Mouse (Mus musculus) common myeloid progenitor, adult 5-6 weeks (primary cell): ENCODE measurements at regions not wholly inside any gene's neighbourhood (a gene's known extent, or its start where the extent isn't known, plus 50 kb on each side); places are given as distances from the start of the nearest gene placed in this dataset.
A peak's percentile ranks its signal among the peaks of the same experiment; 100 is the strongest.

Experiments used
- ATAC-seq: replicated peaks from 2 replicates; pipeline ENCODE4 v1.8.0; 2016; ENCODE audit warnings: low read depth, mild to moderate bottlenecking, moderate TSS enrichment, inconsistent platforms; ENCODE audit not compliant: poor library complexity, severe bottlenecking

DNA sequence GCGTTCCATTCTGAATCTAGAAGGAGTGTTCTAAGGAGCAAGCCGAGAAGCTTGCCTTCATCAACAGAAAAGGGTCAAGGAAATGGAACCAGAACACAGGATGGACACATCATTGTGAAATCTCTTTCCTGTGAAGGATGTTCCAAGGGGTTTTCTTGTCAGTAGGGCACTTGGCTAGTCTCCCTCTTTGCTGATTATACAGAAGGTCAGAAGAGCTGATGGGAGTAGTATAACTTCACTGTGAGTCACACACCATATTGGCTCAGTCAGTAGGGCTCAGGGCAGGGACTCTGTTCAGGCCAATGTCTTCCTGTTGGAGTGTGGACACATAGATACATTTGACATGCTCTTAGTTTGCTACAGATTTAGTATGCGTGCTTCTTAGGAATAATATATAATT, 433.5 kb upstream of the Id2 start:
- no peak for ATAC-seq

DNA sequence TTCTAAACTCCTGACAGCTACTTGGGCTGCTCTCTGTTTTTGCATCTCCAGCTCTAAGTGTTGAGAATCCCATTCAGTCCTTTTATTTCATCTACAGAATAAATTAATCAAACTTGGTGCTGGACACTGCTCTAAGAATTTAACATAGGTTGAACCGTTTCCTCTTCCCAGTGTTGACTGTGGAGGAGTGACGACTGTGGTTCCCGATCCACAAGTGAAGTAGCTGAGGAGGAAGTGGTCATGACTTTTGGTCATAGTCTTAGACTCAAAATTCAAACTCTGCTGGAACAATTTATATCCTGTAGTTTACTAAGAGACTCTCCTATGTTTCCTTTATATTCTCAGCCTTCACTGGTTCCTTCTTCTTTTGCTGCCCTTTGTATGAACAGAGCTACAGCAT, 432.6 kb upstream of the Id2 start:
- 0 out of 2 replicates have a peak, but pooled peaks have one; percentile 18 for ATAC-seq

DNA sequence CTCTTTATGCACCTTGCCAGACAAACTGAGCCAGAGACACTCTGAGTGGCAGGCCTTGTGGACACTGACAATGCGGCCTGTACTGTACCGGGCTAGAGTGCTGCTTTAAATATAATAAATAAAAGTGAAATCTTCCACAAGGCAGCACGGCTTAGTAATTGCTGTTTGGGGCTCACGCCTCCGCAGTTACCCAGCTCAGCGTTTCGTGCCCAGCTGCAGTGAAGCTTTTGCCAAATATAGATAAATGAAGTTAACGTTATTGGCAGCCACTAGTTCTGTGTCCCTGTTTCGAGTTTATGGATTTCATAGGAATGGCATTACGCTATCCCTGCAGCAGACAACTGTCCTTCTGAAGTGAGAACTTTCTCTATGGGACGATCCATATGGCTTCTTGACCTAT, 429.7 kb upstream of the Id2 start:
- no peak for ATAC-seq

DNA sequence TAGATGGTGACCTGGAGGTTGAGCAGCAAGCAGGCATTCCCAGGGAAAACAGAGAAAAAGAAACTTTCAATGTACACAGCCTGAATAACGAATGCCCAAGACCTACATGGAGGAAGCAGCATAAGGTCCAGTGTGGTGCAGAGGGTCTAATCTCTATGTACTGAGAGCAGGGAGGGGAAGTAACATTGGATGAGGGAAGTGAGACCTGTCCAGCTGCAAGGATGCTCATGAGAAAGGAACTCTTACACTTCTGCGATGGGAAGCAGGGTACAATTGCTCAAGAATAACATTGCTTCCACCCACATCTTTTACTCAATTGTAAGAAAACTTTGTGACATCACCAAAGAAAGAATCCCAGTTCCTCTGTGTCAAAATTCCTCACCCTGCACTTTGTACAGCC, 419.8 kb upstream of the Id2 start:
- peak; percentile 90 for ATAC-seq

DNA sequence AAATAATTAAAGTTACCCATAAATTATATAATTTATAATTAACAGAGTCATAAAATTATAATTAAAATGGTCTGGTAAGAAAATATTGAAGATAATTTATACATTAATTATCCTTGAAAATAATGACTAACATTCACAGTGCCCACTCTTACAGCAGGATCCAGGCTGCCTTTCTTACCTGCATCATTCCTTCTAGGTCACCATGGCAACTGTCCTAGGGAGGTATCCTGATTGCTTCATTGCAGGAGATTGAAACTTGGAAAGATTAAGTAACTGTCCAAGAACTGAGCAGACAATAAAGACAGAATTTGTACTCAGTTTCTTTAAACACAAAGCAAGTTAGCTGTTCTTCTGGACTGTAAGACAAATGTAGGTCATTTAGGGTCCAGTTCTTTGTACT, 416.7 kb upstream of the Id2 start:
- ATAC-seq = no peak

DNA sequence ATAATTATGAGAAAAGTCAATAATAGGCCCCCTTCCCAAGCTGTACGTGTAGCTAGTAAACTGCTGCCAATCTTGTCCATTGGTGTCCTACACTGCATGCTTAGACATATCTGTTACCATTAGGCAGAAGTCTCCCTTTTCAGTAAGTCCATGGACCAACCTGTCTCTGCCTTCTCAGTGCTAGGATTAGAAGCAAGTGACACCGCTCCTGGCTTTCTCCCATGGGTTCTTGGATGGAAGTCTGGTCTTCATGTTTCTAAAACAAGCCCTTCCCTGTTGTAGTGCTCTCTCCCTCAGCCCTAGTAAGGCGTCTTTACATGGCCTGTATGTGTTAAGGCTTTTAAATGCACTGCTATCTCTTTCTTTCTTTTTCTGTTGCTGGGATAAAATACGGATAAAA, 412.7 kb upstream of the Id2 start:
- ATAC-seq = no peak

DNA sequence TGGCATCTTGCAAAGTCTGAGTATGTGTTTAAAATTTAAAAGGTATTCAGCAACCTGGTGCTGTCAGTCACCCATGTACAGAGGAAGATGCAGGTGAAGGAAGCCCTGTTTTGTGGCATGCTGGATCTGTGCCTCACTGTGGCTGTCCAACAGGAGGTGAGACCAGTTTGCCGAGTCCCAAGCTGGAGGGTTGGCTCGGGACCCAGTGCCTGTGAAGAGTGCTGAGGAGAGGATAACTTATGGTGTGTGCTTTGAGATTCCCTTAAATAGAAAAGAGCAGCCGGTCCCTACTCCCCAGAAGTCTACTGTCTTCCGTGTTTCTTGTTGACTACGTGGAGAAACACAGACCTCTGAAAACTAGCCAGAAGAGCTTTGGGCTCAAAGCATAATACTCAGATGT, 396.3 kb upstream of the Id2 start:
- no peak for ATAC-seq

DNA sequence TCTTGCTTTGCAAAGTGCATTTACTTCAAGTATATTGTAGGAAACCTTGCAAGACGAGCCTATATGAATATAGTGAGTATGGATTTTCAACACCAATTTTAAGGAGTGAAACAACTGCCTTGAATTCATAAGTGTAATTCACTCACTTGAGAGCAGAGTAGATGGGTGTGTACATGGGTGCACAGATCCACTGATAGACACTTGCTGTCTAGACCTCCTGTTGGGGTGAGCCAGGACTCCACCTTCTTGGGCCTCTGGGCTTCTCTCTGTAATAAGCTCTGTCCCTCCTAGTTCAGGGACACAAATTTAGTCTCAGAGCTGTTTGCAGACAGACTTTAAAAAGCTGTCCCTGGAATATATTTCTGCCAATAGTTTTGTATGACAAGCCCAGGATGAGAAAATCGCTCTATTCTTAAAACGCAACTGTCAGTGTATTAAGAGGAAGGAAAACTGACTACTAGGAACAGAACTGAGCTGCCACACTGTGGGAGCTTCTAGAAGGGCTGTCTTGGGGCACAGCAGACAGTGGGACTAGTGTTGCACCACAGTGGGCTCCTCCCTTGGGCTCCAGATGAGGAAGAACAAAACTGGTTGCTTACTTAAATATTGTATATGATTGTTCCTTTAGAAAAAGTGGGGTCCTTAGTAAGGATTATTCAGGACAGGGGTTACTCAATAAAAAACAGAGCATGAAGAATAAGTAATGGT, 395.7 kb upstream of the Id2 start:
- ATAC-seq = peak; percentile 69

DNA sequence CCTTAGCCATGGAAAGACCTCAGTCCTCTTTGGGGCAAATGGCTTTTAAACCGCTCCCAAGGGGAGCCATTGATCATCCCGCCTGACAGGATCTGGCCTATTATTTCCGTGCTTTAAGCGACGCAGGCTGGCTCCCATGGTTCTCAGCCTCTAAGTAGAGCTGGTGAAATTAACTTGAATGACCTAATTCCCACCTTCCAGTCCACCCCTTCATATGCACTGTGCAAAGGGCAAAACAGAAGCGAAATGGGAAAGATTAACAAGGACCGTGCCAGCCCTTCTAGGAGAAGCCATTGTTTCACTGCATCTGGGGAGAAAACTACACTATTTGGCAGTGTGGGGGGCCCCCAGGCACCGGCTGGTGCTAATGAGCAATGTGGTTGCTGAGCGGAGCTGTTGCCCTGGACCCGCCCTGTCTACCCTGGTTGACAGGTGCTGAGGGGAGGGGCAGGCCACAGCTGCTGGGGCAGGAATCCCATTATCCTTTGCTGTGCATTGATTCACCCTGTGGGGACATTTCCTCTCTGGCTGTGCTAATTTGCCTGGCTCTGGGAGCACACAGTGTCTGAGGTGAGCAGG, 378.3 kb upstream of the Id2 start:
- ATAC-seq = no peak

DNA sequence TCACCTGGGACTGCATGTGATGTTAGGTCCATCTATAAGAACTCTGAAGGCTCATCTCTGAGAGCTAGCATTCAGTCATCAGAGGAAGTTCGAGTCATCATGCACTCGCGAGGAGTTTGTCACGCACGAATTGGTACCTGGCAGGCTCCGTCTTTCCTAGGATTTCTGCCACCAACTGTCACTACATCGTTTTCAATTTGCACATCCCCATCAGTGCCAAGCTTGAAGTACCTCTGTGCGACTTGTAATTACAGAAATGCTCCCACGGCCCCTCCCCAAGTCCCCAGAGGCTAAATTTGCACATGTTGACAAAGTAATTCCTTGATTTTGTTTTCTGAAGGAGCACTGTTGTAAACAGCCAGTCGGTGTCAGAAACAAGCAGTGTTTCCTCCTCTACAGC, 372.2 kb upstream of the Id2 start:
- no peak for ATAC-seq

DNA sequence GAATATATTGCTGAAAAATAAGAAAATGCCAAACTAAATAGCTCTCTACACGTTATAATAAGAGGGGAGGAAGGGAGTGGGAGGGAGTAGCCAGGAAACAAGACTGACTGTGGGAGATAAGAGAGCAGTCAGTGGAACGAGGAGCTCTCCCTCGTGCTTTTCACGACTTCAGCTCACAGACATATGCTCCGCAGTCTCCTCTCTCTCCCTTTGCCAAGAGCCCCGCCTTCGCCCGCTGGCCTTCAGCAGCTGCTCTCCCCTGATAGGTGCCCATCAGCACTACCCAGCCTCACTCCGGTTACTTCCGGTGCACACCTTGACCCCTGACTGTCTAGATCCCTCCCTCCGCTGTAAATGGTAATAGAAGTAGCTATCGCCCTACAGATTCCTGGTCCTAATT, 370.8 kb upstream of the Id2 start:
- peak; percentile 96 for ATAC-seq

DNA sequence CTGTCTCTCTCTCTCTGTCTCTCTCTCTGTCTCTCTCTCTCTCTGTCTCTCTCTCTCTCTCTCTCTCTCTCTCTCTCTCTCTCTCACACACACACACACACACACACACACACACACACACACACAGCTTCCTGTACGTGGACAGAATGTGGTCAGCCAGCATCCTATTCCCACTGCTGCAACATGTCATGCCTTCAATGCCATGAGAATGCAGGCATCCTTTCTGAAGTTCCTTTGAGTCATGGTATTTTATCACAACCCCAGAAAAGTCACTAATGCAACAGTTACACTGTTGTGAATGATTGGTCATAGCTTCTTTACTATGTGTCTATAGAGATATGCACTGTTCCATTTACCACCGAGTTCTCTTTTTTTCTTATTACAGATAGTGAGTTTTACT, 365.8 kb upstream of the Id2 start:
- ATAC-seq = peak; percentile 73

DNA sequence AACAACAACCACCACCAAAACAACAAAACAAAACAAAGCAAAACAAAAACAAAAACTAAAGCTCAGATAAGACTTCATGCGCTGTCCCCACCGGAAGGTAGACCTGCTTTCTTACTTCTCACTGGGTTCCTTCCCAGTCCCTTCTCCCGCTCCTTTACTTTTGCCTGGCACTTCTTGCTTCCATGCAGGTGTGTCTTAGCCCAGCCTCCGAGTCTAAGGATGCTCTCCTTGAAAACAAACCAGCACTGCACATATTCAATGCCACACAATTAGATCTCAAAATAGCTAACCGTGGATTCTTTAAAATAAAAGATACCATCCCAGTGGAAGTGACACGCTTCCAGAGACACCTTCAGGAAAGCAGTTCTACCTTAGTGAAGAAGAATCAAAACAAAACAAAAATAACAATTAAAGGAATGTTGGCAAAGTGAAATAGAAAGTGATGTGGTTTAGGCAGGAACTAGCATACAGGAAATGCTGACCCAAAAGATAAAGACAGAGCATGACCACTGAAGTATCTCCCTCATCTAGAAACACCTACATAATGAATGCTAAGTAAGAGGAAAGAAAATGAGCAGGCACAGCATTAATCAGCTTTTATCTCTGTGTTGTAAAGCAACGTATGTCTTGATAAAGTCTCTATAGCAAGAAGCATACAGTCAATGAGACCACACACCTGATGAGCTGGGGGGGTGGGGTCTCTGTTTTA, 358.5 kb upstream of the Id2 start:
- ATAC-seq = peak; percentile 88

DNA sequence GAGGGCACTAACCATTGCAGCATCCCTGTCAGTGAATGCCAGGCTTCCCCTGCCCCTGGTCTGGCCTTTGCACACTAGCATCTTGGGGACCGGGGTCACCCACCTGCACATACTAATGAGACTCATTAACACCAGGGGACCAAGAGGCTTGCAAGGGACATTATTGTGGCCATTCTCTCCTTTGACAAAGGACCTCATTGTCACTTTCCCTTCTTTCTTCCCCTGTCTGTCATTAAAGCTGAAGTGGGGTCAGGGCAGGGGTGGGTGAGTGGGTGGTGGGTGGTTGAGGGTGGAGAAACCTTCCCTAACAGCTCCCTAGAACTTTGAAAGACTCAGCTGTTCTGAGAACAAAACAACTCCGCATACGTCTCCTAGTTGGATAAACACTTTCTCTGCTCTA, 356.4 kb upstream of the Id2 start:
- ATAC-seq = no peak

DNA sequence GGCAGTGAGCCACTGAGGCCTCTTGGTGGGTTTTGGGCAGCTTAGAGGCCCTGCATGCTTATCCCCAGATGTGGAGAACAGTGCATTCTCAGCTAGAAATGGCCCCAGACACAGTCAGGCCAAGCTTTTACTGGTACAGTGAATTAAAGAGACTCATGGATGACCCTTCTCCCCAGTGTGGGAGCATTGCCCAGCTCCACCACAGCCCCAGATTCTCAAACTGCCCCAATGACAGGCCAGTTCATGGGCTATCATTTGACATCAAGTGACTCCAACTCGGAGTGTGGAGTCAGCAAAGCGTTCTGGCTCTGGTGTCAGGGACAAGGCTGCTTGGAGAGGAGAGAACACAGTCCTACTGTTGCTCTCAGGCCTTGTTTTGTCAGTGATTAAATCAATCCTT, 354.2 kb upstream of the Id2 start:
- no peak for ATAC-seq

DNA sequence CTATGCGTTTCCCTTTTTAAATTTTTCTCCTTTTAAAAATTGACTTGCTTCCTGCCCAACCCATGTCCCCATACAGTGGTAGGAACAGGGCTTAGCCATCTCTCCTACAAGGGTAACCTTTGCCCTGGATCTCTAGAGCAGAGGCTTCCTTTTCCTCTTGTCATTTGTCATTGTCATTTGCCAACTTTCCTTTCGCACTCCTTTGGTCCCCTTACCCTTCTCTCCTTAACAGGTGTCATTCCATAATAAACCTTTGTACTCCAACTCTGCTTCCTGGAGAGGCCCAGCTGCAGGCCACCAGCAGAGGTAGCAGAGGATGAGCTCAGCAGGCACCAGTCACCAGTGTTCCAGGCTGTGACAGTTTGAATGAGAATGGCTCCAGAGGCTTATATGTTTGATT, 347.4 kb upstream of the Id2 start:
- ATAC-seq = no peak

DNA sequence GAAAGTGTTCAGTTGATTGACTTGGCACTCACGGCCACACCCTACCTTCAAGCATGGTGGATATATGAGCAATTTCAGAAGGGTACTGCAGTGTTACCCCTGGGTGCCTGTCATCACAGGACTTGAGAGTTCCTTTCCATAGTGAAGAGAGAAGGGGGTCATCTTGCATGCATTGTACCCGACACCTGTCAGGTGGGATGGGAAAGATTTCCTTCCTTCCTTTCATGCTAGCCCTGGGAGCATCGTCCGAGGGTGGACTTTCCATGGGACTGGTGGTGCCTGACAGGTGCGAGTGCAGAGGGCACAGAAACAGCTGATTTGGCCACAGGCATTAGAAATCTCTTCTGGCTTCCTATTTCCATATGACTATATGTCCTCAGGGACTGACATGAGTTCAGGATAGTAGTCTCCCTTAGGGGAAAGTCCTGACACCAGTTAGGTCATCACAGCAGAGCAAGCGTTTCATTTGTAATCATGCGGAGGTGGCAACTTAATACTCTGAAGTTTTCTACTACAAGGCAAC, 342.1 kb upstream of the Id2 start:
- no peak for ATAC-seq

DNA sequence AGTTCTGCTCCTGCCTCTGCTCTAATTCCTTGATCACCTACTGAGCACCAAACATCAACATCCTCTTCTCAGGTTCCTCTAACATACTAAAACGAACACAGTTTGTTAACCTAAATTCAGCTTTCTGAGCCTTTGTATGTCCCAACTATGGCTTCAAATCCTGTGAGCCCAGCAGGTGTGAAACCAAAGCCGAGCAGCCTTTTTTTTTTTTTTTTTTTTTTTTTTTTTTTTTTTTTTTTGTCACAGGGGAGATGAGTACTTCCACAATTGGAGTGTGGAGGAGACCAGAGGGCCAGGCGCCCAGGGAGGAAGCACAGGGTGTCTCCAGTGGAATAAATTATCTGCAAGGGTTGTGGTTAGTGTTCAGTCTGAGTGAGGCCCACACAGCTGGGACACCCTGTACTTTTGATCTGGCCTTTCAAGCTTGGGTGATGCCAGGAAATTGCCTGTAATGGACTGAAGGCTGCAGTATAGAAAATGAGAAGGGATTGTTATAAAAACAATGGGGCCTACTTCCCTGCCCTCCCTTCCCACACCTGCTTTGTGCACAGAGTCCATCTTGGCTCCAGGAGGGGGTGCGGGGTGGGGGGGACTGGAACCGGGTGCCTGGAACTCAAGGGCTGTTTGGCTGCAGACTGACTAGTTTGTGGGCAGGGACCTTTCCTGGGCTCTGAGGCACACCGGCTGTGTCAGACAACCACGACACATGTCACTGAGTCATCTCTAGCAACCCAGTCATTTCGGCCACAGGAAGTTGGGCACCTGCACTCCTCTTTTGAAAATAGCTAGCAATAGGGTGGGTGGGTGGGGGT, 341.5 kb upstream of the Id2 start:
- peak; percentile 99 for ATAC-seq

DNA sequence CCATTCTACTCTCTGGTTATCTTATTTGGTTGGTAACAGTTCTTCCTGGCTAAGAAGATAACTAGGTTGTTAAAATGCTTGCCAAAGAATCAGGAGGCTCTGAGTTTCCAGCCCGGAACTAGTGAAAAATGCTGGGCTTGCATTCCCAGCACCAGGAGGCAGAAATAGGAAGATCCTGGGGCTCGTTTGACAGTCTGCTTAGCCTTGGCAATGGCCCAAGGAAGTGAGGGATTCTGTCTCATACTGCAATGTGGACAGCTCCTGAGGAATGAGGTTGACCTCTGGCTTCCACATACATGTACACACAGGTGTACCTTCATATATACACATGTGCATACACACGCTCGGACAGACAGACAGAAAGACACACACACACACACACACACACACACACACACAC, 340.6 kb upstream of the Id2 start:
- no peak for ATAC-seq

DNA sequence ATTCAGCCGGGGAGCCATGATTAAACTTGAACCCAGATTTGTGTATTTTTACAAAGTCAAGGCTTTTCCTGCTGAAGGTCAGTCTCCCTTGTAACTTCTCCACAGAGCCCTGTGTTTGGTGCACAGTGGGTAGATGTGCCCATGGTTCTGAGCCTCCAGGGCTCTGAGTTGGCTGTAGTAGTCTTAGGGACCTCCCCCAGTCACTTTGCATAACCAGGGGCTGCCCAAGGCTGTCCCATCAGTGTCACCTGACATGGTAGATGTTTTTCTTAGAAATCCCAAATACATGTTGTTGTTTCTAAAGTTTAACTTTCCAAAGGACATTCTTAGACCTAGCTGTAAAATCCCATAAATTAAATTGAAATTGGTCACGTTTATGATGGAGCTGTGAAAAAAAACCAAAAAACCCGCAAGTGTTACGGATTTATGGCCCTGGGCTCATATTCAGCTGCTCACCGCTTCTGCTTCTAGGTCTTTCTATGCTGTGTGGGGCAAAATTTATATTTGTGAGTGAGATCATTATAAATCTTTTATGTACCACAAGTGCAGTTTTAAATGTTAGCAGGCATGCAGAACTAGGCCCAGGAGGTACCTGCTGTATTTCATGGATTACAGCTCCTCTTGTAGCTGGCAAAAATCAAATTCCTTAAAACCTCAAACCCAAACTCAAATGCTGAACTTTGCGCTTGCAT, 339.4 kb upstream of the Id2 start:
- no peak for ATAC-seq
